Mouse (Mus musculus): ENCODE data around the gene Serp1. TPM values are rescaled to one million over a fixed set of nuclear protein-coding genes. Genes with fewer than 3 reads are reported as not detected.

Gene Serp1
- polyA plus RNA-seq, 1 experiment from 2014 or later, result 148 TPM

- ATAC-seq (ENCODE audit: insufficient read depth, low FRiP score, low TSS enrichment) (no peak), DNase-seq (ENCODE audit: low spot score) (no peak)
- Histone ChIP-seq H3K9me3 (ENCODE audit: control insufficient read depth, low read length) (no peaks in the 10 kb centered on the region), H3K27ac (ENCODE audit: low read depth, low read length) (no peak overlapping the region), H3K27me3 (ENCODE audit: control insufficient read depth, insufficient read depth, low read length) (no peaks in the 10 kb centered on the region), H3K36me3 (ENCODE audit: control insufficient read depth, insufficient read depth, low read length) (peaks cover 2% of the 10 kb centered on the region; the same call in 1 of the 2 replicates), H3K4me3 (ENCODE audit: low read depth, low read length) (no peak overlapping the region), H3K4me1 (ENCODE audit: control insufficient read depth, insufficient read depth, low read length) (no peaks in the 10 kb centered on the region), H3K4me2 (ENCODE audit: low read depth) (no peak overlapping the region), H3K9ac (ENCODE audit: low read length) (no peak overlapping the region)
- WGBS, result 79% methylated on average over 7 of the region's 7 CpGs
Measured at GRCm38 (mm10) chr3:58516602-58516976, 9.1 kb downstream of the Serp1 start.

DNA sequence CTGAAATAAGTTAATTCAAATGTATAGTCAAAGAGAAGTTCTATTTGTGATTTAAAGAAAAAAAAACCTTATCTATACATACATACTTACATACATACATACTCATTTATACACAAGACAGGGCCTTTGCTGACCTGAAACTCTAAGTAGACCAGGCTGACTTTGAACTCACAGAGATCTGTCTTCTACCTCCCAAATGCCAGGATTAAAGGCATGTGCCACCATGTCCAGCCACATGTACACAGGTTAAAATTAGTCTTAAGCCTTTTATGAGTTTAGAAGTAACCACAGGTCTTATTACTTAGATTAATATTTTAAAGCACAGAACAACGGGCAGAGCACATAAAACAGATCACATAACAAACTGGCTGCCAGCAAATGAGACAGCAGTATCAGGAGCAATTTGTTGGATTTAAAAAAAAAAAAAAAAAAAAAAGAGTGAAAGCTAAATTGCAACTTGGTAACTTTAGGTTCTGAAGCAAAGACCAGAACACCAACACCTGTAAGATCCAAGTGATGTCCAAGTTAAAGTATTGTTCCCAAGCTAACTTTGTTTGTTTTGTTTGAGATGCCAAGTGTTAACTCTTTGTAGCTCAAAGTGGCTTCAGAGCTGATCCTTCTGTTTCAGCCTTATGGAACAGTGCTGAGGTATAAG, 9.6 kb downstream of the Serp1 start:
- no peaks in the 10 kb centered on the region for H3K4me1 ChIP-seq (ENCODE audit: control insufficient read depth, insufficient read depth, low read length)
- no peak for DNase-seq (ENCODE audit: low spot score)
- 90% methylated on average over 1 of the region's 1 CpGs for WGBS
- H3K9ac ChIP-seq (ENCODE audit: low read length), result no peak overlapping the region
- no peaks in the 10 kb centered on the region for H3K36me3 ChIP-seq (ENCODE audit: control insufficient read depth, insufficient read depth, low read length)
- no peak overlapping the region for H3K4me3 ChIP-seq (ENCODE audit: low read depth, low read length)
- no peaks in the 10 kb centered on the region for H3K27me3 ChIP-seq (ENCODE audit: control insufficient read depth, insufficient read depth, low read length)
- no peak overlapping the region for H3K27ac ChIP-seq (ENCODE audit: low read depth, low read length)
- H3K4me2 ChIP-seq (ENCODE audit: low read depth), result no peak overlapping the region
- no peak for ATAC-seq (ENCODE audit: insufficient read depth, low FRiP score, low TSS enrichment)
- no peaks in the 10 kb centered on the region for H3K9me3 ChIP-seq (ENCODE audit: control insufficient read depth, low read length)

- no peak overlapping the region for H3K27ac ChIP-seq (ENCODE audit: low read depth, low read length)
- WGBS, result 79% methylated on average over 4 of the region's 4 CpGs
- H3K27me3 ChIP-seq (ENCODE audit: control insufficient read depth, insufficient read depth, low read length), result no peaks in the 10 kb centered on the region
- H3K4me3 ChIP-seq (ENCODE audit: low read depth, low read length), result no peak overlapping the region
- DNase-seq (ENCODE audit: low spot score) (no peak), ATAC-seq (ENCODE audit: insufficient read depth, low FRiP score, low TSS enrichment) (no peak)
- H3K9me3 ChIP-seq (ENCODE audit: control insufficient read depth, low read length), result no peaks in the 10 kb centered on the region
- no peaks in the 10 kb centered on the region for H3K36me3 ChIP-seq (ENCODE audit: control insufficient read depth, insufficient read depth, low read length)
- no peak overlapping the region for H3K9ac ChIP-seq (ENCODE audit: low read length)
- no peak overlapping the region for H3K4me2 ChIP-seq (ENCODE audit: low read depth)
- H3K4me1 ChIP-seq (ENCODE audit: control insufficient read depth, insufficient read depth, low read length), result no peaks in the 10 kb centered on the region
Measured at GRCm38 (mm10) chr3:58513483-58513882, 12.2 kb downstream of the Serp1 start.

- Histone ChIP-seq H3K9me3 (ENCODE audit: control insufficient read depth, low read length) (no peaks in the 10 kb centered on the region), H3K27me3 (ENCODE audit: control insufficient read depth, insufficient read depth, low read length) (no peaks in the 10 kb centered on the region), H3K27ac (ENCODE audit: low read depth, low read length) (no peak overlapping the region), H3K36me3 (ENCODE audit: control insufficient read depth, insufficient read depth, low read length) (no peaks in the 10 kb centered on the region), H3K4me2 (ENCODE audit: low read depth) (no peak overlapping the region), H3K9ac (ENCODE audit: low read length) (no peak overlapping the region), H3K4me3 (ENCODE audit: low read depth, low read length) (no peak overlapping the region), H3K4me1 (ENCODE audit: control insufficient read depth, insufficient read depth, low read length) (no peaks in the 10 kb centered on the region)
- no peak for ATAC-seq (ENCODE audit: insufficient read depth, low FRiP score, low TSS enrichment)
- no peak for DNase-seq (ENCODE audit: low spot score)
- 82% methylated on average over 3 of the region's 3 CpGs for WGBS
Measured at GRCm38 (mm10) chr3:58512740-58513139, 13.0 kb downstream of the Serp1 start.

DNA sequence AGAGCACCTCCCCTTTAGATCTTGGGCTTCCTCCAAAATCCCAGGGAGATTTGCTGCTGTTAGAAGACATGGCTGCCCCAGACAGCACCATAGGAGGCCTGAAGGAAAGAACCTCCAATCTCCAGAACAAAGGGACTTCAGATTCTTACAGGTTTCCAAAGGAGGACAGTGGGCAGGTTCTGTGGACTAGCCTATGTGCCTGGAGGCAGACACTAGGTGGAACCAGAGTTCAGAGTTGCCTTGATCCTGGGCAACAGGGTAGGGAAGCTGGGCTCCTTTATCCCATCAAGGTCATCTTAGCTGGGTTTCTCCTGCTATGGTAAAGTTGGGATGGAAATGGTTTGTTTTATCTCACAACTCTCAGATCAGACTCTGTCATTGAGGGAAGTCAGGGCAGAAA, 14.1 kb downstream of the Serp1 start:
- no peak for ATAC-seq (ENCODE audit: insufficient read depth, low FRiP score, low TSS enrichment)
- DNase-seq (ENCODE audit: low spot score), result no peak
- no peaks in the 10 kb centered on the region for H3K27me3 ChIP-seq (ENCODE audit: control insufficient read depth, insufficient read depth, low read length)
- H3K4me3 ChIP-seq (ENCODE audit: low read depth, low read length), result no peak overlapping the region
- no peaks in the 10 kb centered on the region for H3K4me1 ChIP-seq (ENCODE audit: control insufficient read depth, insufficient read depth, low read length)
- no peak overlapping the region for H3K4me2 ChIP-seq (ENCODE audit: low read depth)
- H3K9ac ChIP-seq (ENCODE audit: low read length), result no peak overlapping the region
- no peaks in the 10 kb centered on the region for H3K9me3 ChIP-seq (ENCODE audit: control insufficient read depth, low read length)
- no peaks in the 10 kb centered on the region for H3K36me3 ChIP-seq (ENCODE audit: control insufficient read depth, insufficient read depth, low read length)
- no peak overlapping the region for H3K27ac ChIP-seq (ENCODE audit: low read depth, low read length)

GRCm38 (mm10) chr3:58508020-58508750, 17.5 kb downstream of the Serp1 start:
- 86% methylated on average over 7 of the region's 7 CpGs for WGBS
- Histone ChIP-seq H3K9ac (ENCODE audit: low read length) (no peak overlapping the region), H3K9me3 (ENCODE audit: control insufficient read depth, low read length) (no peaks in the 10 kb centered on the region), H3K27me3 (ENCODE audit: control insufficient read depth, insufficient read depth, low read length) (no peaks in the 10 kb centered on the region), H3K27ac (ENCODE audit: low read depth, low read length) (no peak overlapping the region), H3K36me3 (ENCODE audit: control insufficient read depth, insufficient read depth, low read length) (no peaks in the 10 kb centered on the region), H3K4me2 (ENCODE audit: low read depth) (no peak overlapping the region), H3K4me3 (ENCODE audit: low read depth, low read length) (no peak overlapping the region), H3K4me1 (ENCODE audit: control insufficient read depth, insufficient read depth, low read length) (no peaks in the 10 kb centered on the region)
- DNase-seq (ENCODE audit: low spot score) (no peak), ATAC-seq (ENCODE audit: insufficient read depth, low FRiP score, low TSS enrichment) (no peak)

- no peak overlapping the region for H3K27ac ChIP-seq (ENCODE audit: low read depth, low read length)
- no peak overlapping the region for H3K4me2 ChIP-seq (ENCODE audit: low read depth)
- DNase-seq (ENCODE audit: low spot score) (no peak), ATAC-seq (ENCODE audit: insufficient read depth, low FRiP score, low TSS enrichment) (no peak)
- no peak overlapping the region for H3K4me3 ChIP-seq (ENCODE audit: low read depth, low read length)
- H3K27me3 ChIP-seq (ENCODE audit: control insufficient read depth, insufficient read depth, low read length), result no peaks in the 10 kb centered on the region
- no peaks in the 10 kb centered on the region for H3K4me1 ChIP-seq (ENCODE audit: control insufficient read depth, insufficient read depth, low read length)
- H3K9me3 ChIP-seq (ENCODE audit: control insufficient read depth, low read length), result no peaks in the 10 kb centered on the region
- H3K9ac ChIP-seq (ENCODE audit: low read length), result no peak overlapping the region
- H3K36me3 ChIP-seq (ENCODE audit: control insufficient read depth, insufficient read depth, low read length), result no peaks in the 10 kb centered on the region
Measured at GRCm38 (mm10) chr3:58504676-58505075, 21.0 kb downstream of the Serp1 start.

DNA sequence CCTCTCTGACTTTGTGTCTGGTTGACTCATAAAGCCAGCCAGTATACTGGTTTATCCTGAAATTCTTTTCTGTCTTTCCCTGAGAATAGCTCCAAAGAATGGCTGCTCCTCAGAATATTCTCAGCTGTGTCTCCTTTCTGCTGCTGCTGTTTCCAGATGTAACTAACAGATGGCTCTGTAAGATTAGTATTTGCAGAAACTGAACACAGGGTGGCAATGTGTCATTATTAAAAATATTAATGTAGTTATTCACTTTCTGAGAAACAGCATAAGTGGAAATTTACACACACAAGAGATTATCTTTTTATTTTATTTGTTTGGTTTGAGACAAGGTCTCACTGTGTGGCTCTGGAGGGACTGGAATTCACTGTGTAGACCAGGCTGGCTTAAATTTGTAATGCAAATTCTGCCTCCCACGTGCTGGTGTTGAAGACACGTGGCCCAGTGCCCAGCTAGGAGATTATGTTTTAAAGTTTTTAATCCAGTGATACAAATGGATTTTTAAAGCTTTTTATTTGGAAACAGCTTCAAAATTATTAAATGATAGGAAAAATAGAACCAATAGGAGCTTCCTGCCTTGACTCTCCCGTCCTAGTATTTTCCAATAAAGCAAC, 21.9 kb downstream of the Serp1 start:
- Histone ChIP-seq H3K27ac (ENCODE audit: low read depth, low read length) (no peak overlapping the region), H3K9ac (ENCODE audit: low read length) (no peak overlapping the region), H3K27me3 (ENCODE audit: control insufficient read depth, insufficient read depth, low read length) (no peaks in the 10 kb centered on the region), H3K36me3 (ENCODE audit: control insufficient read depth, insufficient read depth, low read length) (no peaks in the 10 kb centered on the region), H3K9me3 (ENCODE audit: control insufficient read depth, low read length) (no peaks in the 10 kb centered on the region), H3K4me2 (ENCODE audit: low read depth) (no peak overlapping the region), H3K4me1 (ENCODE audit: control insufficient read depth, insufficient read depth, low read length) (no peaks in the 10 kb centered on the region), H3K4me3 (ENCODE audit: low read depth, low read length) (no peak overlapping the region)
- WGBS, result 58% methylated on average over 3 of the region's 3 CpGs
- ATAC-seq (ENCODE audit: insufficient read depth, low FRiP score, low TSS enrichment), result no peak
- no peak for DNase-seq (ENCODE audit: low spot score)

DNA sequence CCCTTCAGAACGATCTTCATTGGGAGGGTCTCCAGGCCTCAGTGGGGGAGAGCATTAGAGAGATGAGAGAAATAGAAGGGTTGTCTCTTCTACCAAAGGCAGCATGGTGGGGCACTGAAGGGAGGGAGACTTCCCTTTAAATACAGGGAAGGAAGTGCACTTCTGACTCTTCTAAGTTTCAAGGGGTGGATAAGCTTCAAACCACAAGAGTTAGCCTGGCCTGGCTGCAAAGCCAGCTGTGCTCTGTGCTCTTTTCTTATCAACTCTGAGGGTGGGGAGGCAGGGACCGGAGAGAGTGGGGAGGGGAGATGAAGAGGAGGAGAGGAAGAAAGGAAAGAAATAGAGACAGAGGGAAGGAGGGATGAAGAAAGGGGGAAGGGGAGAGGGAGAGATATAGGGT, 23.7 kb downstream of the Serp1 start:
- 77% methylated on average over 2 of the region's 2 CpGs for WGBS
- ATAC-seq (ENCODE audit: insufficient read depth, low FRiP score, low TSS enrichment) (no peak), DNase-seq (ENCODE audit: low spot score) (no peak)

More for the DNA sequence above, 23.7 kb downstream of the Serp1 start:
- Histone ChIP-seq H3K27me3 (ENCODE audit: control insufficient read depth, insufficient read depth, low read length) (no peaks in the 10 kb centered on the region), H3K4me2 (ENCODE audit: low read depth) (no peak overlapping the region), H3K4me3 (ENCODE audit: low read depth, low read length) (no peak overlapping the region), H3K36me3 (ENCODE audit: control insufficient read depth, insufficient read depth, low read length) (no peaks in the 10 kb centered on the region), H3K27ac (ENCODE audit: low read depth, low read length) (no peak overlapping the region), H3K4me1 (ENCODE audit: control insufficient read depth, insufficient read depth, low read length) (no peaks in the 10 kb centered on the region), H3K9me3 (ENCODE audit: control insufficient read depth, low read length) (no peaks in the 10 kb centered on the region), H3K9ac (ENCODE audit: low read length) (no peak overlapping the region)
